Mouse (Mus musculus): ENCODE data around the gene Glt28d2. TPM values are rescaled to one million over a fixed set of nuclear protein-coding genes. Genes with fewer than 3 reads are reported as not detected.
A peak's percentile ranks its signal among the peaks of the same experiment; 100 is the strongest.

The Glt28d2 gene
- total and polyA plus RNA-seq, 3 experiments, result 0.31 to 2.4 (median 2.0) TPM

GRCm38 (mm10) chr3:85878911-85879310 lies 8.4 kb downstream of the Glt28d2 start:
- no peak for DNase-seq

- no peak for DNase-seq
These were observed 23.3 kb downstream of the Glt28d2 start for GRCm38 (mm10) chr3:85863996-85864395.

- DNase-seq, result no peak
These were observed 24.4 kb downstream of the Glt28d2 start for GRCm38 (mm10) chr3:85862886-85863285.

- no peak for DNase-seq
These were observed 26.3 kb downstream of the Glt28d2 start for GRCm38 (mm10) chr3:85860996-85861395.

- no peak for DNase-seq
These were observed 28.0 kb downstream of the Glt28d2 start for GRCm38 (mm10) chr3:85859311-85859710.

GRCm38 (mm10) chr3:85858140-85859135 lies 28.9 kb downstream of the Glt28d2 start:
- no peak for DNase-seq

GRCm38 (mm10) chr3:85857083-85857482 lies 30.2 kb downstream of the Glt28d2 start:
- DNase-seq, result no peak

- no peak for DNase-seq
These were observed 31.4 kb downstream of the Glt28d2 start for GRCm38 (mm10) chr3:85855947-85856346.

- DNase-seq, result no peak
These were observed 32.3 kb downstream of the Glt28d2 start for GRCm38 (mm10) chr3:85855043-85855442.

GRCm38 (mm10) chr3:85854143-85854542 lies 33.2 kb downstream of the Glt28d2 start:
- no peak for DNase-seq

GRCm38 (mm10) chr3:85853715-85854114 lies 33.6 kb downstream of the Glt28d2 start:
- no peak for DNase-seq

- no peak for DNase-seq
These were observed 37.2 kb downstream of the Glt28d2 start for GRCm38 (mm10) chr3:85850079-85850478.

GRCm38 (mm10) chr3:85846316-85846715 lies 41.0 kb downstream of the Glt28d2 start:
- no peak for DNase-seq

- DNase-seq, result no peak
These were observed 42.0 kb downstream of the Glt28d2 start for GRCm38 (mm10) chr3:85845341-85845740.

- DNase-seq, result no peak
These were observed 44.5 kb downstream of the Glt28d2 start for GRCm38 (mm10) chr3:85842881-85843218.

- no peak for DNase-seq
These were observed 45.0 kb downstream of the Glt28d2 start for GRCm38 (mm10) chr3:85842177-85842880.

GRCm38 (mm10) chr3:85841454-85842176 lies 45.7 kb downstream of the Glt28d2 start:
- no peak for DNase-seq

GRCm38 (mm10) chr3:85833627-85834026 lies 53.7 kb downstream of the Glt28d2 start:
- no peak for DNase-seq

GRCm38 (mm10) chr3:85832490-85833155 lies 54.7 kb downstream of the Glt28d2 start:
- DNase-seq, result no peak

- no peak for DNase-seq
These were observed 55.5 kb downstream of the Glt28d2 start for GRCm38 (mm10) chr3:85831785-85832184.

- DNase-seq, result peak; percentile 19
These were observed 58.3 kb downstream of the Glt28d2 start for GRCm38 (mm10) chr3:85829047-85829446.

- no peak for DNase-seq
These were observed 59.5 kb downstream of the Glt28d2 start for GRCm38 (mm10) chr3:85827815-85828214.
